Mouse (Mus musculus) heart, embryonic 10.5 days (tissue): ENCODE results near the gene Tmcc3. TPM values are rescaled to one million over a fixed set of nuclear protein-coding genes. Genes with fewer than 3 reads are reported as not detected.

Experiments used
- DNase-seq: peaks from one replicate; pipeline ENCODE4 v3.0.0-alpha.2; 2017; ENCODE audit warnings: low spot score
- H3K27ac ChIP-seq: fragments of 300-500 bp; sonication (generic); 2 replicates; pipeline ENCODE4 v1.5.1; 2016; ENCODE audit warnings: mild to moderate bottlenecking
- H3K27me3 ChIP-seq: fragments of 300-500 bp; sonication (generic); 2 replicates; pipeline ENCODE4 v1.6.1; 2016; ENCODE audit warnings: mild to moderate bottlenecking; ENCODE audit not compliant: poor library complexity, insufficient read depth, severe bottlenecking
- H3K36me3 ChIP-seq: fragments of 300-500 bp; sonication (generic); 2 replicates; pipeline ENCODE4 v1.6.1; 2016; ENCODE audit warnings: mild to moderate bottlenecking, moderate library complexity
- H3K4me1 ChIP-seq: fragments of 300-500 bp; sonication (generic); 2 replicates; pipeline ENCODE4 v1.6.1; 2016; ENCODE audit warnings: mild to moderate bottlenecking
- H3K4me3 ChIP-seq: fragments of 300-500 bp; sonication (generic); 2 replicates; pipeline ENCODE4 v1.5.1; 2016; ENCODE audit warnings: mild to moderate bottlenecking, moderate library complexity
- H3K9me3 ChIP-seq: fragments of 300-500 bp; sonication (generic); 2 replicates; pipeline ENCODE4 v1.6.1; 2016; ENCODE audit warnings: mild to moderate bottlenecking, moderate library complexity
- WGBS: fragments of 180-500 bp; shearing (Covaris S2); methylation state at CpG from one replicate; pipeline ENCODE4 v1.1.7; 2016; 5-methylcytosine and 5-hydroxymethylcytosine counted together
- microRNA-seq: library from miRNA; unstranded; fragments of <30 nt; microRNA quantifications from one replicate; pipeline ENCODE4, GENCODE M21; 2017
- polyA plus RNA-seq: library from polyadenylated mRNA; unstranded; fragments of >200 nt; fragmentation: Nextera tagmentation; extraction: Ambion mirVana; gene quantifications from 2 replicates; pipeline ENCODE4 v1.2.1, GENCODE M21; 2016

Gene Tmcc3
- polyA plus RNA-seq, 1 experiment from 2014 or later: 12.2 TPM

GRCm38 (mm10) chr10:94640067-94640466, 328.3 kb downstream of the Tmcc3 start:
- Histone ChIP-seq H3K27me3 (no peaks in the 10 kb centered on the region), H3K36me3 (no peaks in the 10 kb centered on the region), H3K9me3 (no peaks in the 10 kb centered on the region), H3K27ac (no peak overlapping the region), H3K4me1 (0 out of 2 replicates have a peak, but pooled peaks cover 3% of the 10 kb centered on the region), H3K4me3 (no peak overlapping the region)
- WGBS: 77% methylated on average over 5 of the region's 5 CpGs
- no peak for DNase-seq

Small RNAs within 50 kb of the gene (microRNA-seq; reads per million reads assigned to microRNA genes)
- gene Mir7211: 1.8 reads per million

Other genes starting within 250 kb of the Tmcc3 start
- gene Nr2c1, start 163.9 kb upstream of the Tmcc3 start, polyA plus RNA-seq: 8.8 and 9.3 TPM in 2 replicates
- 612 and 687 TPM in 2 replicates for gene Ndufa12, start 113.2 kb upstream of the Tmcc3 start, polyA plus RNA-seq
- not detected in 2 replicates for gene Gm4792, start 13.2 kb upstream of the Tmcc3 start, polyA plus RNA-seq